Mouse (Mus musculus): ENCODE results near the gene Sart3.
"Not testable (repeated sequence)": the region's sequence is repeated elsewhere in the genome, so short reads cannot be mapped to it uniquely, and the experiment has no call there.

Sart3 gene

GRCm38 (mm10) chr5:113772450-113772895 lies at the start of gene Sart3, which contains the start of gene Iscu:
TSS of gene Sart3 (minus strand) at chr5:113772510.
TSS of gene Iscu (plus strand) at chr5:113772748.
- DNase-seq (ENCODE audit: low spot score in 2 of 2) = peak; percentile 92 to 97

GRCm38 (mm10) chr5:113818572-113818971 lies 46.3 kb upstream of the Sart3 start:
- DNase-seq (ENCODE audit: low spot score in 2 of 2) = no peak

GRCm38 (mm10) chr5:113815638-113816152 lies 43.4 kb upstream of the Sart3 start:
- peak; percentile 60 to 75 for DNase-seq (ENCODE audit: low spot score in 2 of 2)

- no peak for DNase-seq (ENCODE audit: low spot score in 2 of 2)
Measured at GRCm38 (mm10) chr5:113815041-113815389, 42.7 kb upstream of the Sart3 start.

GRCm38 (mm10) chr5:113814111-113815040 lies 42.1 kb upstream of the Sart3 start:
- DNase-seq (ENCODE audit: low spot score in 2 of 2) = no peak

GRCm38 (mm10) chr5:113813608-113814007 lies 41.3 kb upstream of the Sart3 start:
- DNase-seq (ENCODE audit: low spot score in 2 of 2) = peak in 1 of 2 experiments; percentile 44

- DNase-seq (ENCODE audit: low spot score in 2 of 2) = no peak
Measured at GRCm38 (mm10) chr5:113812638-113813037, 40.3 kb upstream of the Sart3 start.

GRCm38 (mm10) chr5:113811824-113812420 lies 39.6 kb upstream of the Sart3 start:
- not testable (repeated sequence) for DNase-seq (ENCODE audit: low spot score in 2 of 2)

GRCm38 (mm10) chr5:113810111-113810510 lies 37.8 kb upstream of the Sart3 start:
- no peak for DNase-seq (ENCODE audit: low spot score in 2 of 2)

GRCm38 (mm10) chr5:113808177-113808576 lies 35.9 kb upstream of the Sart3 start:
- no peak for DNase-seq (ENCODE audit: low spot score in 2 of 2)

GRCm38 (mm10) chr5:113807712-113808111 lies 35.4 kb upstream of the Sart3 start:
- no peak for DNase-seq (ENCODE audit: low spot score in 2 of 2)

GRCm38 (mm10) chr5:113806414-113806813 lies 34.1 kb upstream of the Sart3 start:
- DNase-seq (ENCODE audit: low spot score in 2 of 2) = no peak

GRCm38 (mm10) chr5:113805301-113805700 lies 33.0 kb upstream of the Sart3 start:
- DNase-seq (ENCODE audit: low spot score in 2 of 2) = no peak

- DNase-seq (ENCODE audit: low spot score in 2 of 2) = no peak
Measured at GRCm38 (mm10) chr5:113804395-113804966, 32.2 kb upstream of the Sart3 start.

GRCm38 (mm10) chr5:113800280-113800679 lies 28.0 kb upstream of the Sart3 start, which contains the start of gene Tmem119:
TSS of gene Tmem119 (minus strand) at chr5:113800516.
- no peak for DNase-seq (ENCODE audit: low spot score in 2 of 2)

GRCm38 (mm10) chr5:113799691-113800090 lies 27.4 kb upstream of the Sart3 start:
- no peak for DNase-seq (ENCODE audit: low spot score in 2 of 2)

- DNase-seq (ENCODE audit: low spot score in 2 of 2) = no peak
Measured at GRCm38 (mm10) chr5:113798525-113798924, 26.2 kb upstream of the Sart3 start.

- no peak for DNase-seq (ENCODE audit: low spot score in 2 of 2)
Measured at GRCm38 (mm10) chr5:113797149-113797882, 25.0 kb upstream of the Sart3 start.

GRCm38 (mm10) chr5:113796401-113797148 lies 24.3 kb upstream of the Sart3 start:
- no peak for DNase-seq (ENCODE audit: low spot score in 2 of 2)

GRCm38 (mm10) chr5:113791197-113792095 lies 19.1 kb upstream of the Sart3 start:
- DNase-seq (ENCODE audit: low spot score in 2 of 2) = no peak

All from spleen, postnatal 14 days (tissue).